Mouse (Mus musculus): ENCODE results near the gene Ttc23l.

- TF ChIP-seq CTCF (IDR thresholded peaks at IDR 0.05; ENCODE audit: control insufficient read depth, insufficient read depth, low read length) (no peak), POLR2A (IDR thresholded peaks at IDR 0.05; ENCODE audit: borderline replicate concordance, control insufficient read depth, low read depth, low read length) (no peak)
Observed at GRCm38 (mm10) chr15:10594910-10595309, 36.4 kb upstream of the Ttc23l start.
